Mouse (Mus musculus) hindbrain, embryonic 12.5 days (tissue): ENCODE data around the gene Jazf1. TPM values are rescaled to one million over a fixed set of nuclear protein-coding genes. Genes with fewer than 3 reads are reported as not detected.

Experiments
- ATAC-seq: fragments of 200-750 bp; cut with Nextera tagmentation; 2 replicates; pipeline ENCODE4 v1.8.0; 2017; ENCODE audit warnings: moderate TSS enrichment; ENCODE audit not compliant: low FRiP score
- H3K27ac ChIP-seq: fragments of 300-500 bp; sonication (generic); 2 replicates; pipeline ENCODE4 v1.5.1; 2016; ENCODE audit warnings: mild to moderate bottlenecking
- H3K27me3 ChIP-seq: fragments of 300-500 bp; sonication (generic); 2 replicates; pipeline ENCODE4 v1.6.1; 2016; ENCODE audit warnings: mild to moderate bottlenecking
- H3K36me3 ChIP-seq: fragments of 300-500 bp; sonication (generic); 2 replicates; pipeline ENCODE4 v1.6.1; 2016; ENCODE audit warnings: mild to moderate bottlenecking
- H3K4me1 ChIP-seq: fragments of 300-500 bp; sonication (generic); 2 replicates; pipeline ENCODE4 v1.6.1; 2016
- H3K4me2 ChIP-seq: fragments of 300-500 bp; sonication (generic); replicated peaks from 2 replicates; pipeline ENCODE4 v1.6.1; 2016; ENCODE audit warnings: mild to moderate bottlenecking
- H3K4me3 ChIP-seq: fragments of 300-500 bp; sonication (generic); 2 replicates; pipeline ENCODE4 v1.5.1; 2016; ENCODE audit warnings: mild to moderate bottlenecking
- H3K9ac ChIP-seq: fragments of 300-500 bp; sonication (generic); 2 replicates; pipeline ENCODE4 v1.6.1; 2016; ENCODE audit warnings: mild to moderate bottlenecking, moderate library complexity
- H3K9me3 ChIP-seq: fragments of 300-500 bp; sonication (generic); replicated peaks from 2 replicates; pipeline ENCODE4 v1.6.1; 2016; ENCODE audit warnings: mild to moderate bottlenecking
- WGBS: fragments of 180-500 bp; shearing (Covaris S2); methylation state at CpG from one replicate; pipeline ENCODE4 v1.1.7; 2016; 5-methylcytosine and 5-hydroxymethylcytosine counted together
- polyA plus RNA-seq: library from polyadenylated mRNA; unstranded; fragments of >200 nt; fragmentation: Nextera tagmentation; extraction: Ambion mirVana; gene quantifications from 2 replicates; pipeline ENCODE4 v1.2.1, GENCODE M21; 2016

Jazf1 gene
- polyA plus RNA-seq, 1 experiment from 2014 or later: 15.8 TPM

DNA sequence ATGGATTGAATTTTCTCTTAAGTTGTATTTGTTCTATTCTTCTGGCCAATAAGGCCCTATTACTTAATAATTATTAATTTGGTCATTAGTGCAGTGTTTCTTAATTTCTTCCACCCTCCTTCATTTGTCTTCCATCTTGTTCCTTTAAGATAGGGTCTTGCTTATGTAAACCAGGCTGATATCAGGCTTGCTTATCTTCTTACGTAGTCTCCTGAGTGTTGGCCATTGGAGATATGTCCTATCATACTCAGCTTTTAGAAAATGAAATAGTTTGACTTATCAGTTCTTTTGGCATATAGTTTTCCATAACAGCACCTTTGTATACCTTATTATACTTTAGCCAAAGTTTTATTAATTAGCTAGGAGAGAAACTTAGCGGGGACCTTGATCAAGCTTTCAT, 333.8 kb downstream of the Jazf1 start:
- no peaks in the 10 kb centered on the region for H3K4me1 ChIP-seq
- no peaks in the 10 kb centered on the region for H3K27me3 ChIP-seq
- no peaks in the 10 kb centered on the region for H3K9me3 ChIP-seq
- no peak overlapping the region for H3K4me3 ChIP-seq
- no peak overlapping the region for H3K4me2 ChIP-seq
- 95% methylated on average over 2 of the region's 2 CpGs for WGBS
- no peak for ATAC-seq
- no peak overlapping the region for H3K9ac ChIP-seq
- peaks cover 30% of the 10 kb centered on the region for H3K36me3 ChIP-seq
- no peak overlapping the region for H3K27ac ChIP-seq

DNA sequence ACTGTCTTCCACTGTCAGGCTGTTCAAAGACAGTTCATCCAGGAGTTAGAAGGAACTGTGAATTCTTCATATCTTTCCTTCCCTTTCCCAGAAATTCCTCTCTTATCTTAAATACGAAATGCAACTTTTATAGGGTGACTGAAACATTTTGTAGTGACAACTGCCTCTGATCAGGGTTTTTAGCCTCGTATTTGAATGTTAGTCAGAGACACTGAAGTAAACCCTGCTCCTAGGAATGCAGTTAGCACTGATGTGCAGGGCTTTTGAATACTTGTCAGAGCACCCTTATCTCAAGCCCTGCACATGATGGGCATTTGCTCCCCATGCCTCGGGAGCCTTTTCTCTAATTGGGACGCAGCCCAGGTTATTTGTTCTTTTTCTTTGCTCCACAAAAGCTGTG, 338.1 kb downstream of the Jazf1 start:
- Histone ChIP-seq H3K9me3 (no peaks in the 10 kb centered on the region), H3K9ac (no peak overlapping the region), H3K4me3 (no peak overlapping the region), H3K4me1 (no peaks in the 10 kb centered on the region), H3K27ac (no peak overlapping the region), H3K4me2 (no peak overlapping the region), H3K36me3 (peaks cover 17% of the 10 kb centered on the region), H3K27me3 (no peaks in the 10 kb centered on the region)
- WGBS: 90% methylated on average over 4 of the region's 4 CpGs
- ATAC-seq: no peak

DNA sequence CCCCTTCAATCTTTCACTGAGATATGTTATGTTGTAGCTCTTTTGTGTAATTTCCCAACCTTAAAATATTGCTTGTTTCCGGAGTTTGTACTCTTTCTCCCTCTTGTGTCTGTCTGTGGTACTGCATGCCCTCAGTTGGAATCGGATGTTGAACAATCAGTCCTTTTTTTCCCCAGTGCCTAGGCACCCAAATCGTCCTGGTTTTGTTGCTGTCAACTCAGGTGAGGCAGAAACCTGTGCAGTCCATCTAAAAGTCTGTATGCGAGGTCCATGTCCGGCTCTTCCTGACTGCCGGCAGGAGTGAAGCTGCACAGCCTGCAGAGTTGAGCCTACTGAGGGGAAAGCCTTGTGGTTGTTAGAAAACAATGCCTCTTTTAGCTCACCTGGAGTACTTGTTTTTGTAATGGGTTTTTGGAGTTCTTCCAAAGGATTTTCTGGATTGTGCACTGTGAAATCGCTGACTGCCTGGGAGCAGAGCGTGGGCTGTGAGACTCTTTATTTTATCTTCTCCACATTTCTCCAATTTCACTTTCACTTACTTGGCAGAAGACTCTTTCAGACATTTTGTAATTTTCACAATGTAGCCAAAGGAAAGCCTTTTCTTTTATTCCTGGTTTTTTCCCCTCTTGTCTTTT, 343.5 kb downstream of the Jazf1 start:
- H3K9me3 ChIP-seq: no peaks in the 10 kb centered on the region
- H3K4me1 ChIP-seq: no peaks in the 10 kb centered on the region
- no peak overlapping the region for H3K27ac ChIP-seq
- no peaks in the 10 kb centered on the region for H3K27me3 ChIP-seq
- H3K36me3 ChIP-seq: peaks cover 17% of the 10 kb centered on the region
- 60% methylated on average over 8 of the region's 8 CpGs for WGBS
- H3K9ac ChIP-seq: no peak overlapping the region
- no peak overlapping the region for H3K4me3 ChIP-seq
- H3K4me2 ChIP-seq: no peak overlapping the region
- ATAC-seq: no peak

Other genes with a start within 250 kb of the Jazf1 start
- 7.9 and 10.8 TPM in 2 replicates for gene Creb5, start 218.6 kb upstream of the Jazf1 start, polyA plus RNA-seq